Mouse (Mus musculus) hindbrain, embryonic 10.5 days (tissue): ENCODE measurements at regions not wholly inside any gene's neighbourhood (a gene's known extent, or its start where the extent isn't known, plus 50 kb on each side); places are given as distances from the start of the nearest gene placed in this dataset.
"Not testable (repeated sequence)": the region's sequence is repeated elsewhere in the genome, so short reads cannot be mapped to it uniquely, and the experiment has no call there.

Experiments
- DNase-seq: peaks from one replicate; pipeline ENCODE4 v3.0.0-alpha.2; 2017; ENCODE audit warnings: low spot score
- H3K27ac ChIP-seq: fragments of 300-500 bp; sonication (generic); 2 replicates; pipeline ENCODE4 v1.5.1; 2016; ENCODE audit warnings: mild to moderate bottlenecking, moderate library complexity
- H3K27me3 ChIP-seq: fragments of 300-500 bp; sonication (generic); 2 replicates; pipeline ENCODE4 v1.6.1; 2016; ENCODE audit warnings: mild to moderate bottlenecking; ENCODE audit not compliant: poor library complexity, insufficient read depth, severe bottlenecking
- H3K36me3 ChIP-seq: fragments of 300-500 bp; sonication (generic); 2 replicates; pipeline ENCODE4 v1.6.1; 2016; ENCODE audit warnings: mild to moderate bottlenecking, moderate library complexity
- H3K4me1 ChIP-seq: fragments of 300-500 bp; sonication (generic); replicated peaks from 2 replicates; pipeline ENCODE4 v1.6.1; 2016; ENCODE audit warnings: mild to moderate bottlenecking
- H3K4me3 ChIP-seq: fragments of 300-500 bp; sonication (generic); 2 replicates; pipeline ENCODE4 v1.5.1; 2016; ENCODE audit warnings: mild to moderate bottlenecking, moderate library complexity
- H3K9me3 ChIP-seq: fragments of 300-500 bp; sonication (generic); 2 replicates; pipeline ENCODE4 v1.6.1; 2016; ENCODE audit warnings: mild to moderate bottlenecking, moderate library complexity
- WGBS: fragments of 180-500 bp; shearing (Covaris S2); methylation state at CpG from one replicate; pipeline ENCODE4 v1.1.7; 2016; 5-methylcytosine and 5-hydroxymethylcytosine counted together

- not testable (repeated sequence) for H3K9me3 ChIP-seq, H3K27ac ChIP-seq, H3K27me3 ChIP-seq, H3K4me1 ChIP-seq, H3K36me3 ChIP-seq, H3K4me3 ChIP-seq
- DNase-seq: peak; percentile 9
These were observed 73.0 kb downstream of the Prl2c3 start for GRCm38 (mm10) chr13:12726831-12727230.

DNA sequence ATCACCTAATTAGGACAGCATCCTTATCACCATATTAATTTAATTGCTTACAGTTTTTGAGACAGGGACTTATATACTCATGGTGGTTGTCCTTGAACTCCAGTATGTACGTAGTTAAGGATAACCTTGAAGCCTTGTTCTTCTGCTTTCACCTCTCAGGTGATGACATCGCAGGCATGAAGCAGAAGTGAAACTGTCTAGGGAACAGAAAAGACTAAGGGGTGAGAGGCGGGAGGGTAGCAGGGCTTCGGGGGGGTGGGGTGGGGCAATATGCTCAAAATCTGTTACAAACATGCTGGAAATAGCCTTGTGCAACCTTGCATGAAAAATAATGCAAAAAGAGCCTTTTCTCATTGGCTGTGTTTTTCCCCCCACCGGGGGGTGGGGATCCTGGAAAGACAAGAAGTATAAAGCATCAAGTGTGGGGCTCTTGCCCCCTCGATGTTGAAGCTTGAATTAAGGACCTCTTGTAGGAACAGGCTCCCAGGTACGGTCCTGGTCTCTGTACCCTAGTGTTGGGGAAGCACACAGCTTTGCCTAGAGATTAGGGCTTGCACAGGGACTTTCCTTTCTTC, 81.8 kb downstream of the Prl2c3 start:
- H3K27me3 ChIP-seq, DNase-seq, H3K4me1 ChIP-seq, H3K4me3 ChIP-seq, H3K9me3 ChIP-seq, H3K27ac ChIP-seq, H3K36me3 ChIP-seq: not testable (repeated sequence)
- 88% methylated on average over 7 of the region's 7 CpGs for WGBS

DNA sequence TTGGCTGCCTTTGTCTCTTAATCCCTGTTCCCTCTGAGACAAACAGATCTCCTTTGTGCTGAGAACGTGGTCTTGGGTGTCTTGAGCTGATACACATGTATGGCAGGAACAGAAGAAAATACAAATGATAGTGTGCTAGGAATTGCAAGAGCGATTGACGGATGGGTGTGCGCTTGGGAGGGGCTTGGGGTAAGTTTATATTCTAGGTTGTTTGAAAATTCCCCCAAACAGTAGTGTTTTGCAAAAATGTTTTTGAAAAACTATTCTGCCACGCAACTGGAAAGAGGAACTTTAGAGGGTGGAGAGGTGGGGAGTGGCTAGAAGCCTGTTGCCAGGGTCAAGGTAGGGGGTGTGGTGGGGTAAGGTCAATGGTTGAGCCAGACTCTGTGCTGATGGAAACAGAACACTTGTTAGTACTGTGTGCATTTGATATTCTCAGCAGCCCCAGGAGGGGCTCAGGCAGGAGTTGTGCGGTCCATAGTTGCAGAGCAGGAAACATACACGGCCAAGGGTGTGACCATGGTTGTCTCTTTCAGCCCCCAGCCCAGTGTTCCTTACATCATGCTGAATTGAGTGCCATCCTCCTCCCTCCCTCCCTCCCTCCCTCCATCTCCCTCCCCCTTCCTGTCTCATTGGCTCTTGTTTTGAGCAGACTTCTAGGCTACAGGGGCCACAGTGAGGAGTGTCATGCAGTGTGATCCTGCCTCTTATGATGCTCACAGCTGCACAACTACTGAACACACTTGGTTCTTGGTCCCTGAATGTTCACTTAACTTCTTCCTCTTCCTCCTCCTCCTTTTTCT, 88.2 kb downstream of the Prl2c3 start:
- H3K27ac ChIP-seq: no peak overlapping the region
- no peaks in the 10 kb centered on the region for H3K36me3 ChIP-seq
- no peak for DNase-seq
- H3K4me1 ChIP-seq: no peaks in the 10 kb centered on the region
- H3K27me3 ChIP-seq: no peaks in the 10 kb centered on the region
- no peak overlapping the region for H3K4me3 ChIP-seq
- no peaks in the 10 kb centered on the region for H3K9me3 ChIP-seq
- 66% methylated on average over 7 of the region's 7 CpGs for WGBS

- 3% methylated on average over 18 of the region's 27 CpGs for WGBS
- DNase-seq: peak; percentile 10
- H3K27ac ChIP-seq, H3K4me1 ChIP-seq, H3K27me3 ChIP-seq, H3K9me3 ChIP-seq, H3K36me3 ChIP-seq: not testable (repeated sequence)
- 0 out of 2 replicates have a peak overlapping the region, but pooled peaks have one; percentile 20 for H3K4me3 ChIP-seq
These were observed 96.9 kb downstream of the Prl2c3 start for GRCm38 (mm10) chr13:12702804-12703612.

- H3K4me1 ChIP-seq, H3K27me3 ChIP-seq, H3K27ac ChIP-seq, H3K9me3 ChIP-seq, H3K36me3 ChIP-seq: not testable (repeated sequence)
- WGBS: 1% methylated on average over 34 of the region's 46 CpGs
- H3K4me3 ChIP-seq: peak overlapping the region; percentile 37
- DNase-seq: peak; percentile 18
These were observed 97.6 kb downstream of the Prl2c3 start for GRCm38 (mm10) chr13:12702111-12702803.

- not testable (repeated sequence) for H3K27me3 ChIP-seq, H3K4me1 ChIP-seq, H3K9me3 ChIP-seq, H3K4me3 ChIP-seq, H3K27ac ChIP-seq, DNase-seq, H3K36me3 ChIP-seq
- WGBS: 53% methylated on average over 6 of the region's 7 CpGs
These were observed 106.2 kb downstream of the Prl2c3 start for GRCm38 (mm10) chr13:12693593-12694118.

DNA sequence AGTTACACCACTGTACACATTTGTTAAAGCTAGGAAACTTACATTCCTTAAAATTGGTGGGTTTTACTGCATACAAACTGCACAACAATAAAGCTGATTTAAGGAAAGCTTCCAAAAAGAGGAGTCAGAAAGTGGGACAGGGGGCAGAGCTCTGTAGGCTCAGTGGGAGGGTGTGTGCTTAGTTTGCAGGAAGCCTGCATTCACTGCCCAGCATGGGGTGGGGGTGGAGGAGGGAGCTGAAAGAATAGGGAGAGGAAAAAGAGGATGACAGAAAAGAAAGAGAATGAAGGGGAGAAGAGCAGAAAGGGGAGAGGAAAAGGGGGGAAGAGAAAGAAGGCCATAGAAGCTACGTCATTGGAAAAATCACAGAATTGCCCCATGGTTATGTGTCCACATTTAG, 111.1 kb downstream of the Prl2c3 start:
- not testable (repeated sequence) for H3K36me3 ChIP-seq, H3K4me3 ChIP-seq, DNase-seq, H3K27me3 ChIP-seq, H3K27ac ChIP-seq, H3K4me1 ChIP-seq, H3K9me3 ChIP-seq
- no CpG with 5 or more reads among the region's 1 CpGs for WGBS

- not testable (repeated sequence) for H3K27ac ChIP-seq, DNase-seq, H3K4me1 ChIP-seq, H3K9me3 ChIP-seq, H3K36me3 ChIP-seq, H3K27me3 ChIP-seq, H3K4me3 ChIP-seq
- 86% methylated on average over 3 of the region's 5 CpGs for WGBS
These were observed 111.7 kb downstream of the Prl2c3 start for GRCm38 (mm10) chr13:12688149-12688548.

- WGBS: 84% methylated on average over 5 of the region's 6 CpGs
- H3K27ac ChIP-seq, H3K27me3 ChIP-seq, H3K36me3 ChIP-seq, H3K4me1 ChIP-seq, H3K4me3 ChIP-seq, H3K9me3 ChIP-seq, DNase-seq: not testable (repeated sequence)
These were observed 115.4 kb downstream of the Ero1lb start for GRCm38 (mm10) chr13:12680954-12681571.

GRCm38 (mm10) chr13:12680283-12680953, 114.7 kb downstream of the Ero1lb start:
- not testable (repeated sequence) for H3K36me3 ChIP-seq, H3K9me3 ChIP-seq, H3K27ac ChIP-seq, H3K4me1 ChIP-seq, H3K27me3 ChIP-seq
- peak overlapping the region; percentile 32; the same call in 1 of the 2 replicates for H3K4me3 ChIP-seq
- DNase-seq: peak; percentile 36
- WGBS: 15% methylated on average over 19 of the region's 19 CpGs

GRCm38 (mm10) chr13:12677372-12677771, 111.7 kb downstream of the Ero1lb start:
- Histone ChIP-seq H3K4me3 (no peak overlapping the region), H3K4me1 (no peaks in the 10 kb centered on the region), H3K9me3 (no peaks in the 10 kb centered on the region), H3K27ac (no peak overlapping the region), H3K36me3 (no peaks in the 10 kb centered on the region), H3K27me3 (no peaks in the 10 kb centered on the region)
- WGBS: 95% methylated on average over 2 of the region's 2 CpGs
- no peak for DNase-seq

DNA sequence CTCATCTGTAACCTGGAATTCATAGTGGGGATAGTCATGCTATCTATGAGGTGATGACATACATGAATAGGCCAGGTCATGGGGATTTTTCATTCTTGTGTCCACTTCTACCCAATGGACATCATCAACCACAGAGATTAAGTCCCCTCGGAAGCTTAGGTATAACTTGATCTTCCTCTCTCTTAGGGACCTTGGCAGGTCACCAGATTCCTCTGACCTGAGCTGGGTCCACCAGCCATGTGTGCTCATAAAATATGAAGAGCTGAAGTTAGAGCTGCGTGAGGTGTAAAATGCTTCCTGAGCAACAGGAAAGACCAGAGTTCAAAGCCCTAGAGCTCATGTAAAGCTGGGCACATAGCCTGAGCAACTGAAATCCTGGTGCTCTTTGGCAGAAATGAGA, 105.3 kb downstream of the Ero1lb start:
- DNase-seq, H3K27ac ChIP-seq, H3K27me3 ChIP-seq, H3K9me3 ChIP-seq, H3K4me1 ChIP-seq, H3K4me3 ChIP-seq, H3K36me3 ChIP-seq: not testable (repeated sequence)
- WGBS: 88% methylated on average over 2 of the region's 2 CpGs
